Mouse (Mus musculus) cerebellum, postnatal 4 days (tissue): ENCODE measurements around the gene Ap5s1.
"Not testable (repeated sequence)": the region's sequence is repeated elsewhere in the genome, so short reads cannot be mapped to it uniquely, and the experiment has no call there.

ENCODE experiments used
- DNase-seq, 2 experiments: peaks; one replicate each; pipeline ENCODE4 v3.0.0; 2022; ENCODE audit warnings: low spot score in 2 of 2, mixed read lengths in 1 of 2

Gene Ap5s1

DNA sequence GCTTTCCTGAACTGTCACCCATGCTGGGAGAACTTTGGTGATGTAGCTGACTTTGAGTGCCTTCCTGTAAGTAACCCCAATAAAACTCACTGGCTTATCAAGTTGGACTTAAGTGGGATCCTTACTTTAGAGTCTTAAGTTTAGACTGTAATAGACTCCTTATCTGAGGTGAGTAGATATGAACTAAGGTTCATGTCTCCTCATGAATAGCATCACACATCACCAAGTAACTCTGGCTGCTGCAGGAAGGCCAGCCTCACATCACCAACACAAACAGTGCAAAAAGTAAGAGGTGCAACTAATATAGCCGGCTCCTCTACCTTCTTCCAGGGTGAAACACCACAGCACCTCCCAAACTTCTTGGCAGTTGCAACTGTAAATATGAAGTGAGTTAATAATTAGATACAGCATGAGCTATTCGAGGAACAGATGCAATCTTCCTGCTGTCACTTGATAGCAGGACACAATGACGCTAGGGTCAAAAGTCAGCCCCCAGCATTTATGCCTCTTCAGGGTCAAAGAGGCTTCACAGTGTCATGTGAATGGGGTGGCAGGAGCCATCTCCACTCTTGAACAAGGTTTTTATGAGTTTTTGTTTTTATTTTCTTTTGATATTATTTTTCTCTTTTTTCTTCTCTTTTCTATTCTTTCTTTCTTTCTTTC is 15.1 kb downstream of the Ap5s1 start:
- DNase-seq = no peak

- no peak for DNase-seq
Measured at GRCm38 (mm10) chr2:131222562-131222961, 15.7 kb downstream of the Ap5s1 start.

DNA sequence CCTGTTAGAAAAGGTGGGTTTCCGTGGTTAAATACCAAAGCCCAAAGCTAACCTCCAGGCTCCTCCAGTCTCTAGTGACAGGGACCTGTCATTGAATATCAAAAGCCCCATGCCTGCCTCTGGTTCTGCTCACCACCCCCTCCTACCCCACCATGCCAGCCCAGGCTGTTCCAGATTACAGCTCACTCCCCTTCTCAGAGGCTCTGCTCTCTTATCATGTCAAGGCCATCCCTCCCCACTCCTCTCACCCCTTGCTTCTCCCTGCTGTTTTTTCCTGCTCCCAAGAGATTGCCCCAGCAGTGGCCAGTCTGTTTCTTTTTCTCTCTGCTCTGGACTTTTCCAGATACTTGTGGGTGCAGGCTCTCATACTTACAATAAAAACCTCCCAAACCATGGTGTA is 16.7 kb downstream of the Ap5s1 start:
- DNase-seq = no peak

DNA sequence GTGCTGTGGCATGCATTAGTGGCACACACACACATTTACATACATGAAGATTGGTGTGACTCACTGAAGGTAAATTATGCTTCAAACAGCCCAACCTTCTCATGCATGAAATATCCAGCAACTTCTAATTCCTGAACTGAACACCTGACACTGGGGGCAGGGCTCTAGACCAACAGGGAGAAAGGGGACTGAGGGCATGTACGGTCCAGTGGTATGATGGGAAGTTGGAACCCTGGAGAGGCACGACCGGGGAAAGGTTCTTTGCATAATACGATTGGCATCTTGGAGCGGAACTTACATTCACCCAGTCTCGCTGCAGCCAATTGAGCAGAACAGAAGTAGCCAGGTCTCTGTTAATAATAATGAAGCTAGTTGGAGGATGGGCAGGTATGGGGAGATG is 18.3 kb downstream of the Ap5s1 start:
- DNase-seq = no peak

DNA sequence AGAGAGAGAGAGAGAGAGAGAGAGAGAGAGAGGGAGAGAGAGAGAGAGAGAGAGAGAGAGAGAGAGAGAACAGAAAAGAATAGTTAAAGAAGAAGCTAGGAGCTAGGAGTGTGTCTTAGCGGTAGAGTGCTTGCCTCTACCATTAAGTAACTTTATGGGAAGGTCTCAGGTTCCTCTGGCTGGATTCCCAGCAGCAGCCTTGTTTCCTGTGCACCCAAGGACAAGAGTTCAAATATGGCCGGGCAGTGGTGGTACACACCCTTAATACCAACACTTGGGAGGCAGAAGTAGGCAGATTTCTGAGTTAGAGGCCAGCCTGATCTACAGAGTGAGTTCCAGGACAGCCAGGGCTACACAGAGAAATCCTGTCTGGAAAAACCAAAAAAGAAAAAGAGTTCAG is 19.8 kb downstream of the Ap5s1 start:
- not testable (repeated sequence) for DNase-seq

DNA sequence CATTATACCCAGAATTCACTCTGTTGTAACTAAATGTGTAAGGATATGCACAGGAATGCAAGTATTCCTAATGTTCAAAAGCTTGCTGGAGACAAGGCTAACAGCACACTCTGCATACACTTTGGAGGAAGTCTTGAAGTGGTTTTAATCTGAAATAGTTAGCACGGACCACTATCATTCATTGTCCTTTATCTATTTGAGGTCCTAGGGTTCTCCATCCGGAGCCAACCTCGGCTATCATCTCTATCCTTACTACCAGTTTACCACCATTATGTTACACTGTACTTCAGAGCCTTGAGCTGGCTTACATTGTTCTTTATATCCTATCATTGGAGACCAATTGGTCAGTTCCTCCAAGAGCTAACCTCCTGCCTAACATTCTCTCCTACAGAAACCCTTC is 20.4 kb downstream of the Ap5s1 start:
- no peak for DNase-seq

GRCm38 (mm10) chr2:131232558-131232957 is 25.7 kb downstream of the Ap5s1 start:
- no peak for DNase-seq

DNA sequence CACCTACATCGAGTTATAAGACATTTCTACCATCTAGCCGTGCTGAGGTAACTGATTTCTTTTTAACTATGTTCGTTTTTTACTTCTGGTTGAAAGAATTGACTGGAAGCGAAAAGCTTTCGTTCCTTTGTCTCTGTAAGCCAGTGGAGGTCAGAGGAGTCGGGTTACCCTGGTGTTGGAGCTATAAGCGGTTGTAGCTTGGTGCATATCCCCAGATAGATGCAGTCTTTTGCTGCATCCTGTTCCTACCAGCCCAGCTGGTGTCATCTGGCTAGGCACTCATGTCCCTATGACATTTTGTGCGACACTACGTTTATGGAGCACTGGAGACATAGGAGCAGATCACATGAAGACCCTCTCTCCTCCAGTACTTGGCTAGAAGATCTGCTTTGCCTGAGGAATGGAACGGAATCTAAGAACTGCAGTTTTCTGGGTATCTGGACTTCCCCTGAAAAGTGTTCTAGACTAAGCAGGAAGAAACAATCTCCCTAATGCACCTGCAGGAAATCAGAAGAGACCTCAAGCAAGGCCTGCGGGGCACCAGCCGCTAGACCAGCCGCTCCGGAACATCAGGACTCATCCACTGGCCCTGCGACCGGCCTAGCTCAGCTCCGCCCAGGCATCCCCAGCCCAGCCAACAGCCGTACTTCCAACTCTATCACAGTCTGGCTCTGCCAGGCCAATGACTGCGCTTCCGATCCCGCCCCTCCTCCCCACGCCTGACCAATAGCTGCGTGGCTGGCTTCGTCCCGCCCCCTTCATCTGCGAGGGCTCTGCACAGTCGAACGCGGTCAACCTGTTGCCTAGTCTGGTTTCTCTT is 26.6 kb downstream of the Ap5s1 start, which contains the start of gene Mavs:
Gene Mavs, plus strand, starts transcription at position 757 of the 820 bp plus-strand sequence.
- DNase-seq = peak; percentile 82 to 91

DNA sequence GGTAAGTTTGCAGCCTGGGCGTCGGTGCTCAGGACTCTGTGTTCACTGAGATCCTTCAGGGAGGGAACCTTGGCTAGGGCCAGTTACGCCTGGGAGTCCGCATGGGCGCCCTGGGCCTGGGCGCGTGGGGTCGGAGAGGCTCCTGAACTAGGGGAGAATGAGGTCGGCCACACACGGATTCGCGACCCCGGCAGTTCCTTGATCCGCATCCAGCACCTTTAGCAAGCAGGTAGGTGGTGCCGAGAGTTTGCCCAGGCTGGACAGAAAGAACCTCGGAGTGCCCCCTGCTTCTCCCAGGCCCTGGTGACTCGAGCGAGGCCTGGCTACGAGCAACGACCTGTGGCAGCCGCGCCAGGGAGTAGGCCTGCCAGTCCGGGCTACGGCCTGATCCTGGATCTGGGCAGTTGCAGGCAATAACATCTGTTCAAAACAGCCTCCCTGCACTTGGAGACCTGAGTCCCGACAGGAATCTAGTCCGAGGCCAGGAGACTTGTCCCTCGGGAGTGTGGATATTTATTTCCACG is 27.3 kb downstream of the Ap5s1 start:
- peak in 1 of 2 experiments; percentile 10 for DNase-seq

DNA sequence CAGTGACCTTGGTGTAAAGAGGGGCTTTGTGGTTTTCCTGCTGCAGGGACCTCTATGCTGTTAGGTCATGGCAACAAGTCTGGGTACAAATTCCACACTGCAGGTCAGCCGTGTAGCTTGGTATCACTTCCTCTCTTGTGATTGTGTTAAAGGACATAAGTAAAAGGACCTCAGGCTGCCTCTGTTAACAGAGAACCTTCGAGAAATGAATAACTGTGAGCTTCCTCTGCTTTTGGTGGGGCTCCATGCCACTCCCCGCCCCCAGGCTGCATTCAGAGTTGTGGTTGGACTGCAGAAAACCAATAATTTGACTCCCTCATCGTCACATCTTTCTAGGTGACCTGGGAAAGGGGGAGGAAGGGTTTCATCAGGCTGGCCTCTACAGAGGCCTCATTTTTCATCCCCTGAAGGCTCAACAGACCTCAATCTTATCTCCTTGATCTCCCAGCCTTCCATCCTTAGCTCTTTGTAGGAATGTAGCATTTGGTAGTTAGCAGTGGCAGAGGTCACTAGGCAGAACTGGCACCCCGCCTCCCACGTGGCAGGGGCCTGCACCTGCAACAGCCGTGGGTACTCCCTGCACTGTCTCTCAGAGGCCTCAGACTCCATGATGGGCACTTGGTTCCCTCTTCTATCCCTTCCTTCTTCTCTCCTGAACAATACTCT is 28.2 kb downstream of the Ap5s1 start:
- no peak for DNase-seq

DNA sequence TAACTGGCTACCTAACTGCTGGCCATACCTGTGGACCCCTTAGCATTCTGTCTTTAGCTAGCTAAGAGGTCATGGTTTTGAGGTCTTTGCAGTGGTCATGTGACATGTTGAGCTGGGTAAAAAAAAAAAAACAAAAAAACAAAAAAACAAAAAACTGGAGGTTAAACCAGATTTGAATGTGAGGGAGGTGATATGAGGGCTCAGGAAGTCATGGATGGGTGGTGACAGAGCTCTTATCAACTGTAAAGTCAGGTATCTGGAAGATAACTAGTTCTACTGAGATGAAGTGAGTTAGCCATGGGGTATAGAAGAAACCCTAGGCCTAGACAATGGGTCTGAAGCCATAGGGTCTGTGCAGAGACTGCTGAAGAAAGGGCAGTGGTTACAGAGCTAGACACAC is 35.3 kb downstream of the Ap5s1 start:
- no peak for DNase-seq

DNA sequence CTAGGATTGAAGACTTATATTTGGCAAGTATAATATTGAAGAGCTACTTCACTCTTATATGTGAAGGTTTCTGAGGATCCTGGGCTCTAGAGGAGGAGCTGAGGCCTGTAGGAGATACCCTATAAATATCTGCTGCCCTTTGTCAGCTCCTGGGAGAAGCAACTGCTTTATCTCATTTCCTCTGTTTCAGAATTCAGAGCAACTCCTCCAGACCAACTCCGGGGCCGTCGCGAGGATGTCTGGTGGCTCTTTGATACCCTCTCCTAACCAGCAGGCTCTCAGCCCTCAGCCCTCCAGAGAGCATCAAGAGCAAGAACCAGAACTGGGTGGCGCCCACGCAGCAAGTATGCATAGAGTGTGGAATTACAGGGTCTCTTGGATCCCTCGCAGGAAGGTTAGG is 36.1 kb downstream of the Ap5s1 start:
- DNase-seq = no peak

GRCm38 (mm10) chr2:131253681-131254328 is 46.9 kb downstream of the Ap5s1 start:
- DNase-seq = peak; percentile 28 to 51

DNA sequence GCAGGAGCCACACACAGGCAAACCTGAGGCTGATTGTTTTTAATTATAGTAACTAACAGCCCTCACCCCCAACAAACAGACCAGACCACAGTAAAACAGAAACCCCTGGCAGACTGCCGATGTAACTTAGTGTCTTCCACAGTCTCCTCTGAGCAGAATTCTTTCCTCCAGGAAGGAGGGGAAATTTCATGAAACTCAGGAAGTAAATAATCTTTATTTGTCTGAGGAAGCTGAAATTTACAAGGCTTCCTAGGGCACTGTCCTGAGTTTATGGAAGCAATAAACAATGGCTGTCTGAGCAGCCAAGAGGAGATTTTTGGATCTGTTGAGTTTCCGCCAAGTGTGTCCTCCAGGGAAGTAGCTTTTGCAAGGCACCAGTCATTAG is 47.4 kb downstream of the Ap5s1 start:
- DNase-seq = no peak

GRCm38 (mm10) chr2:131255738-131256137 is 48.9 kb downstream of the Ap5s1 start:
- no peak for DNase-seq

DNA sequence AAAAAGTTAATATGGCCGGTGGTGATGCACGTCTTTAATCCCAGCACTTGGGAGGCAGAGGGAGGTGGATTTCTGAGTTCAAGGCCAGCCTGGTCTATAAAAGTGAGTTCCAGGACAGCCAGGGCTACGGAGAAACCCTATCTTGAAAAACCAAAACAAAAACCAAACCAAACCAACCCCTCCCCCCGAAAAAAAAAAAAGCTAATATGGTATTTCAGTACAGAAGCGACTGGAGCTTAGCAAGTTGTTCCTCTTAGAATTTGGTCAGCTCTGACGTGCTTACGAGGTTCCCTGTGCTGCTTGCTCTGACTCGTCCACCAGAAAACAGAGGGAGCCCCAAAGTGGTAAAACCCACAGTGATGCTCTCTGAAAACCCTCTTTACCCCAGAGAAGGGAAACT is 51.8 kb downstream of the Ap5s1 start:
- no peak for DNase-seq

- DNase-seq = no peak
Measured at GRCm38 (mm10) chr2:131260544-131261307, 53.8 kb downstream of the Ap5s1 start.

GRCm38 (mm10) chr2:131261481-131262212 is 54.8 kb downstream of the Ap5s1 start:
- DNase-seq = no peak

- DNase-seq = peak; percentile 96 to 97
Measured at GRCm38 (mm10) chr2:131262213-131262672, 55.4 kb downstream of the Ap5s1 start, which contains the start of gene Pank2. Pank2 (plus strand) TSS chr2:131262495.
